Mouse (Mus musculus): ENCODE data around the gene Adig. TPM values are rescaled to one million over a fixed set of nuclear protein-coding genes. Genes with fewer than 3 reads are reported as not detected.

Gene Adig
- total and polyA plus RNA-seq, 2 experiments: not detected

DNA sequence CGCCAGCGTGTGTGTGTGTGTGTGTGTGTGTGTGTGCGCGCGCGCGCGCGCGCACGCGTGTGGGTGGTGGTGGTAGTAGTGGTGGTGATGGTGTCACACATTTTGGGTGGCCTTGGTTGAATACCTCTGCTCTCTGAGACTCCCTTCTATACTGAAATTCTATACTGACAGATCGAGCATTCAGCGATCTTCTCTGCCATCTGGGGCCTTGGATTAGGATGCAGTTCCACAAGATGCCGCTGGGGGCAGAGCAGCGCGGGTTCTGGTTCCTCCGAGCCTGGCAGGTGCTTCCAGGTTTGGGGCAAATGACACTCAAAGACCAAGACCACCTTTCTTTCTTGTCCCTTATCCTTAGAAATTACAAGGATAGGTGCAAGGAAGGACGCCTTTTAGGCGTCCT is 53.8 kb downstream of the Adig start:
- DNase-seq (ENCODE audit: extremely low read depth, low read depth, low spot score): peak; percentile 12
- H3K79me2 ChIP-seq (ENCODE audit: control insufficient read depth, insufficient read depth, low read length): no peaks in the 10 kb centered on the region
- H3K4me3 ChIP-seq (ENCODE audit: insufficient read depth, low read depth, low read length): no peak overlapping the region
- no peak overlapping the region for H3K27ac ChIP-seq (replicated peaks; ENCODE audit: insufficient read depth, low read depth, low read length)
- H3K4me1 ChIP-seq (ENCODE audit: control insufficient read depth, insufficient read depth, low read length): no peaks in the 10 kb centered on the region
- TF ChIP-seq POLR2A (IDR thresholded peaks at IDR 0.05; ENCODE audit: extremely low read depth, insufficient read depth, low read length) (no peak), CTCF (IDR thresholded peaks at IDR 0.05; ENCODE audit: low read depth, low read length) (peak; percentile 85)
- H3K36me3 ChIP-seq (ENCODE audit: control insufficient read depth, insufficient read depth, low read length): no peaks in the 10 kb centered on the region
- H3K27me3 ChIP-seq (ENCODE audit: control insufficient read depth, insufficient read depth, low read length): 0 out of 2 replicates have a peak, but pooled peaks cover 4% of the 10 kb centered on the region
- WGBS: 3% methylated on average over 20 of the region's 20 CpGs
- no peak overlapping the region for H3K9ac ChIP-seq (ENCODE audit: low read depth, low read length)

DNA sequence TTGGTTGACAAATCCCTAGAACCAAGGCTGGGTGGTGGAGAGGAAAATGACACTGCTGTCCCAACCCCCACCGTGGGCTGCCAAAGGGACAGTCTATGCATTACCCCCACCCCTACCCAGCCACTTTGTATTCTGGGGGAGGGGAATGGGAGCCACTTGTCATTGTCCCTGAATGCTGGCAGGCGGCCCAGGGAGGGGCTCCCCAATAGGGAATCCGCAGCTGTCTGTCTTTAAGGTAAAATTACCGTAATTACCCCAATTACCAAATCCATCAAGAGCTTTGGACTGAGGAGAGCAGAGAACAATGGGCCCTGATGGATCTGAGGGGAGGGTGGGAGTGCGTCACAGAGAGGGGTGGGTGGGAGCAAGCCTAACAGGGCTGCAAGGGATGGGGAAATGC is 54.3 kb downstream of the Adig start:
- TF ChIP-seq CTCF (IDR thresholded peaks at IDR 0.05; ENCODE audit: low read depth, low read length) (no peak), POLR2A (IDR thresholded peaks at IDR 0.05; ENCODE audit: extremely low read depth, insufficient read depth, low read length) (no peak)
- Histone ChIP-seq H3K9ac (ENCODE audit: low read depth, low read length) (no peak overlapping the region), H3K4me1 (ENCODE audit: control insufficient read depth, insufficient read depth, low read length) (no peaks in the 10 kb centered on the region), H3K79me2 (ENCODE audit: control insufficient read depth, insufficient read depth, low read length) (no peaks in the 10 kb centered on the region), H3K36me3 (ENCODE audit: control insufficient read depth, insufficient read depth, low read length) (no peaks in the 10 kb centered on the region), H3K4me3 (ENCODE audit: insufficient read depth, low read depth, low read length) (no peak overlapping the region), H3K27me3 (ENCODE audit: control insufficient read depth, insufficient read depth, low read length) (0 out of 2 replicates have a peak, but pooled peaks cover 4% of the 10 kb centered on the region), H3K27ac (replicated peaks; ENCODE audit: insufficient read depth, low read depth, low read length) (no peak overlapping the region)
- WGBS: 17% methylated on average over 5 of the region's 5 CpGs
- no peak for DNase-seq (ENCODE audit: extremely low read depth, low read depth, low spot score)

Other genes starting within 250 kb of the Adig start
- not detected in 2 replicates for gene Bpi, start 244.5 kb upstream of the Adig start, total RNA-seq (2014; rRNA removed)
- gene Bpi, start 244.5 kb upstream of the Adig start, polyA plus RNA-seq (2012; rRNA removed): not detected in 2 replicates
- gene Lbp, start 196.1 kb upstream of the Adig start, total RNA-seq (2014; rRNA removed): 66.8 and 85.7 TPM in 2 replicates
- gene Lbp, start 196.1 kb upstream of the Adig start, polyA plus RNA-seq (2012; rRNA removed): 164 and 230 TPM in 2 replicates
- gene Snhg11, start 127.0 kb upstream of the Adig start, total RNA-seq (2014; rRNA removed): 0.74 and 0.92 TPM in 2 replicates
- 2.2 and 3.5 TPM in 2 replicates for gene Snhg11, start 127.0 kb upstream of the Adig start, polyA plus RNA-seq (2012; rRNA removed)
- 9.7 and 9.9 TPM in 2 replicates for gene Ralgapb, start 92.8 kb upstream of the Adig start, total RNA-seq (2014; rRNA removed)
- gene Ralgapb, start 92.8 kb upstream of the Adig start, polyA plus RNA-seq (2012; rRNA removed): 5.6 and 6.1 TPM in 2 replicates
- not detected in 2 replicates for gene Arhgap40, start 10.2 kb downstream of the Adig start, total RNA-seq (2014; rRNA removed)
- not detected in 2 replicates for gene Arhgap40, start 10.2 kb downstream of the Adig start, polyA plus RNA-seq (2012; rRNA removed)
- not detected in 2 replicates for gene Slc32a1, start 108.2 kb downstream of the Adig start, total RNA-seq (2014; rRNA removed)
- gene Slc32a1, start 108.2 kb downstream of the Adig start, polyA plus RNA-seq (2012; rRNA removed): not detected in 2 replicates
- gene Actr5, start 122.3 kb downstream of the Adig start, total RNA-seq (2014; rRNA removed): 6.3 and 6.9 TPM in 2 replicates
- gene Actr5, start 122.3 kb downstream of the Adig start, polyA plus RNA-seq (2012; rRNA removed): 3.4 and 4.6 TPM in 2 replicates
- 2.4 and 3.4 TPM in 2 replicates for gene Ppp1r16b, start 162.8 kb downstream of the Adig start, total RNA-seq (2014; rRNA removed)
- gene Ppp1r16b, start 162.8 kb downstream of the Adig start, polyA plus RNA-seq (2012; rRNA removed): 0.70 and 0.99 TPM in 2 replicates